Mouse (Mus musculus) lung, adult 2 months (tissue): ENCODE results near the gene Pam. TPM values are rescaled to one million over a fixed set of nuclear protein-coding genes. Genes with fewer than 3 reads are reported as not detected.

Experiments used
- DNase-seq: peaks from one replicate; pipeline ENCODE4 v3.0.0; 2022
- H3K4me1 ChIP-seq: fragments of 200-500 bp; 2 replicates; pipeline ENCODE4 v1.6.1; 2011; ENCODE audit warnings: low read length; ENCODE audit not compliant: control insufficient read depth, insufficient read depth
- H3K4me3 ChIP-seq: fragments of 200-500 bp; replicated peaks from 2 replicates; pipeline ENCODE3; 2011; ENCODE audit warnings: low read depth, mild to moderate bottlenecking, control low read depth, low read length; ENCODE audit errors: extremely low read depth
- CTCF ChIP-seq: fragments of 200-500 bp; IDR thresholded peaks from 2 replicates; pipeline ENCODE4 v1.5.1; 2011; ENCODE audit warnings: mild to moderate bottlenecking, low read length, control low read depth; ENCODE audit not compliant: insufficient read depth
- POLR2A ChIP-seq: fragments of 200-500 bp; IDR thresholded peaks from 2 replicates; pipeline ENCODE4 v1.6.1; 2011; ENCODE audit warnings: low read depth, mild to moderate bottlenecking, control low read depth, low read length, borderline replicate concordance; ENCODE audit errors: extremely low read depth
- WGBS: fragments of 180-500 bp; shearing (Covaris S2); methylation state at CpG from one replicate; pipeline ENCODE4 v1.1.7; 2018; 5-methylcytosine and 5-hydroxymethylcytosine counted together
- polyA plus RNA-seq: library from polyadenylated mRNA; depleted of rRNA; stranded (reverse); fragments of >200 nt; gene quantifications from 2 replicates; pipeline ENCODE4 v1.2.3, GENCODE M21; 2012

Pam gene
- polyA plus RNA-seq, 1 experiment, result 231 TPM

DNA sequence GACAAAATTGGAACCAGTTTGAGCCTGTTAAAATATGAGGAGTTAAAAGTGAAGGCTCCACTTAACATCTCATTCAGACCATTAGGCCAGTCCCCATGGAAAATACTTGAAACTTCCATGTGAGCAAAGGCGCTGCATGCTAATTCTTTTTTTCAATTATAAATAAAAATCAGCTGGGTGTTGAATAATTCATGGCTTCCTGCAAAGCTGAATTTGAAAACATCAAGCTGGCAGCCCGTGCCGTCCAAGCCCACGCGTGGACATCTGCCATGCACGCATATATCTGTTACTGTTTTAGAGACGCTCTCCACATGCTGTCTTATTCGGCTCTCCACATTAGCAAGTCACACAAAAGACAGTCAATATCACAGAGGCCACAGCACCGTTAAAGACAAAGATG, 232.3 kb downstream of the Pam start:
- WGBS, result 75% methylated on average over 9 of the region's 9 CpGs
- Histone ChIP-seq H3K4me3 (no peak overlapping the region), H3K4me1 (no peaks in the 10 kb centered on the region)
- no peak for DNase-seq
- TF ChIP-seq CTCF, result no peak
- no peak for TF ChIP-seq POLR2A

DNA sequence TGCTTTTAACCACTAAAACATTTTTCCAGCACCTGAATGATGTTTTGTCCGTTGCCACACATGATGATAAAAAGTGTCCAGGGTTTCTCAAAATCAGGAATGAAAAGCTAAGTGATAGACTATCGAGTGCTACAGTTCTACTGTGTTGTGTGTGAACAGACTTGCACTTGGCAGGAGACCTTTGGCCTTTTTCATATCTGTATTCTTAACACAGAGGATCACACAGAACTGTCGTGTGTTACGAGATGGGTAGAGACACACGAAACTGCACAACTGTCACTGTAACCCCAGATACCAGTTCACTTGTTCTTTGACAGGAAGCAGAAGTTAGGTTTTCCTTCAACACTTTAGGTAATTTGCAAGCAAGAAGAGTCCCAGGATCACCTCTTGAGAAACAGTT, 232.7 kb downstream of the Pam start:
- no peak for DNase-seq
- no peak overlapping the region for H3K4me3 ChIP-seq
- no peak for TF ChIP-seq POLR2A
- TF ChIP-seq CTCF, result no peak
- 79% methylated on average over 5 of the region's 5 CpGs for WGBS
- no peaks in the 10 kb centered on the region for H3K4me1 ChIP-seq

DNA sequence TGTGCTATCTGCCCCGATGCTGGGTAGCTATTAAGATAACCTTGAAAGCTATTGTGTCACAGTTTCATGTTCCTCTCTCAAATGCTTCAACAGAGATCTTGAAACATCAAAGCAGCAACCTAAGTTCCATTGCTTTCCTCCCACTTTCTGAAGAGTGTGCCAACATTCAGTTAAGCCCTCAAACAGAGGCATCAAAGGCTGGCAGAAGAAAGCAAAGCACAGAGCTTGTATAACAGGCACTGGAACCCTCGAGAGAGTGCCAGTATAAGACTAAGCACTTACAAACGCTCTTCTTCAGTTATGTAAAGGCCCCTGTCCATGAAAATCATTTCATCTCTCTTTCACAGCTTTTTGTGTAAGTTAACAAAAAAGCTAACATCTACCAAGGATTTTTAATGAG, 241.2 kb downstream of the Pam start:
- no peak for DNase-seq
- WGBS, result 71% methylated on average over 3 of the region's 3 CpGs
- TF ChIP-seq POLR2A, result no peak
- TF ChIP-seq CTCF, result no peak
- Histone ChIP-seq H3K4me3 (no peak overlapping the region), H3K4me1 (no peaks in the 10 kb centered on the region)

DNA sequence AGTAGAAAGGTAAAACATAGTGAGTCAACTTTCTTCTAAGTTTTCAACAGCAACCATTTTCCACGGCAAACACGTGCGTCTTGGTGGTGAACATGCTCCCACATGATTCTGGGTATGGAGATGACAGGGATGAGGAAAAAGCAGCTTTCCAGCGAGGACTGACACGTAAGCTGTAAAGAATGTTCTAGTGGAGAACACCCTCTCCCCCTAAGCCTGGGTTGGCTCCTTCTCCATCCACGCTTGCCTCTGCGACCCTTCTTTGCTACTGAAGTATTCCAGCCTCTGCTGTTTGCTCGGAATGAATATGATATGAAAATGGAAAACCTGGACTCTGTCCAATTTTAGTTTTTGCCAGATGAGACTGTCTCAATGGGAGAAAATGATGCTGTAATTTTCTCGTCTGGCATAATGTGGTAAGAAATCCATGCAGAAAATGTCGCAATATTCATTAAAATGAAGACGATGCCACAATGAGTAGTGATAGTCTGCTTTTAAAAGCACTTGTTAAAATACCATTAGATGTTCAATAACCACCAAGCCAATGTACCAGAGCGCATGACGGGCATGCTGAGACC, 243.8 kb downstream of the Pam start:
- TF ChIP-seq POLR2A (no peak), CTCF (no peak)
- WGBS, result 81% methylated on average over 13 of the region's 13 CpGs

DNA sequence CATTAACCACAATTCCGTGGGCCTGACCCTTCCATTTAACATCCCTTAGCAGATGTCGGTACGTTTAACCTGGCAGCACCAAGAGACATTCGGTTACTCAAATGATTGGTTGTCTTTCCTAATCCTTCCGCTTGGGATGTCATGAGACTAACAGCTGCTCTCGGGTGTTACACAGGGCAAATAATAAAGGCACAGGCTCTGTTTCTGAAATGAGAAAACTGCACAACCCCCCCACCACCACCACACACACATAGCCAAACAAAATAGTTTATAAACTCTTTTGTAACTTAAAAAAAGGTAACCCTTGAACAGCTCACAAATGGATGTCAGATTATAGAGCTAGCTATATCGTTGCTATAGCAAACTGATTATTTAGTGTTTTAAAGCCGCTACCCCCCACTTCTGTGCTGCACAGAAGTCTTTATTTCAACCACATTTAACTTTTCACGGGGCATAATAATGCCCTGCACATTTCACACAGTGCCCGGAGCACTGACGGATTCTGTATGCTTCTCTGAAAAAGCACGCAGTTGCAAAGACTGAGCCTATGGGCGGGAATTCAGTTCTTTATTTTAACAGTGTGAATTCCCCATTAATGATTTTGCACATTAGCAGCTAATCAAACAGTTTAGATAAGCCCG, 246.7 kb downstream of the Pam start:
- no peaks in the 10 kb centered on the region for H3K4me1 ChIP-seq
- H3K4me3 ChIP-seq, result no peak overlapping the region
- no peak for DNase-seq
- 74% methylated on average over 14 of the region's 14 CpGs for WGBS
- TF ChIP-seq POLR2A (no peak), CTCF (no peak)

More for the DNA sequence above, 243.8 kb downstream of the Pam start:
- DNase-seq, result no peak
- Histone ChIP-seq H3K4me3 (no peak overlapping the region), H3K4me1 (no peaks in the 10 kb centered on the region)

DNA sequence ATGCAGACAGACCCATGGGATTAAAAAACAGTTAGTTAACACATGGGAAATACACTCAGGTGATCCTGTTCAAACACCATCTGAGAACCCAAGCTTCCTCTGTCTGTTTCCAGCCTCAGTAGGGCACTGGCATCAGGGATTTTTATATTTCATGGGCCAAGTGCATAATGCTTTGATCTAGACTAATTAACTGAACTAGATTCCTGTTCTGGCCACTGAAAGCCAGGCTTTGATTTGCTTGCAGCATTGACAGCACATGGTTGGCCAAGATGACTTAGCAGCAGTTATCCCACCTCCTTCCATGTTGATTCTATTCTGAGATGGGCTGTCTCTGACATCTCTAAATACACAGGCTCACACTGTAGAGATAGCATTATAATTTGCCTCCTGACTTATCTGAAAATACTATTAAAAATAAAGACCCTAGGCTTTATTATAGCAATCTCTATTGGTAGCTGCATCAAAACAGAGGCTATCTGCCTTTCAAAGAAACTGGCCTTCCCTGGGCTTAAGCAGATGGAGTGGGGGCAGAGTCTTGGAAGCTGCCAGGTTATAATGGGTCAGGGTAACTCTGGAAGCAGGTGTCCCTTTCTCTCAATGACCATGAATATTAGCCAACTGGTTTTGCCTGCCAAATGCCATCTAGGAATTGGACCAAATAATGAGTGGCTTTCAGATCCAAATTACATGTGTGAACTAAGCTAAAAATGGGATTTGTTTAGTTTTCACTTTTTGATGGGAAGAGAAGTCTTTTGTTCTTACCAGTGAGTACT, 252.0 kb downstream of the Pam start:
- no peak for DNase-seq
- TF ChIP-seq CTCF (no peak), POLR2A (no peak)
- no peaks in the 10 kb centered on the region; the same call in 1 of the 2 replicates for H3K4me1 ChIP-seq
- H3K4me3 ChIP-seq, result no peak overlapping the region

DNA sequence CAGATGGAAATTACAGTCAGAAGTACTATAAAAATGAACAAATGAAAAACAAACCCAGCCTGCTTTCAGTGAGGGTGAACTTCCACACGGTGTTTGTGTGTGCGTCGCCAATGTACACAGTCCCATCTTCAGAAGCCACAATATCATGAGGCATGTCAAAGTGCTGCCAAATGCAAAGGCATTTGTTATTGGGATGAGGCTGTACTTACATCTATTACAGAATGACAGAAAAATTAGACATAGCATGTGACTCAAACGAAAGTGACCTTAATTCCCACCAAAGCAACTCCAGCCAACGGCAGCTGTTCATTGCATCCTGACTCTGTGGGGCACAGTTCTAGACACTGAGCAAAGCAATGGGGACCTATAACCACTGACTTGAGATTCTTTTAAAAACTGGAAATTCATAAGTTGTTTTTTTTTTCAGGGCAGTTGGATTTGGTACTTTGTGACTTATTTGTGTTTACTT, 261.1 kb downstream of the Pam start:
- Histone ChIP-seq H3K4me3 (no peak overlapping the region), H3K4me1 (peaks cover 3% of the 10 kb centered on the region)
- TF ChIP-seq CTCF, result no peak
- no peak for TF ChIP-seq POLR2A
- no peak for DNase-seq
- 42% methylated on average over 5 of the region's 5 CpGs for WGBS

DNA sequence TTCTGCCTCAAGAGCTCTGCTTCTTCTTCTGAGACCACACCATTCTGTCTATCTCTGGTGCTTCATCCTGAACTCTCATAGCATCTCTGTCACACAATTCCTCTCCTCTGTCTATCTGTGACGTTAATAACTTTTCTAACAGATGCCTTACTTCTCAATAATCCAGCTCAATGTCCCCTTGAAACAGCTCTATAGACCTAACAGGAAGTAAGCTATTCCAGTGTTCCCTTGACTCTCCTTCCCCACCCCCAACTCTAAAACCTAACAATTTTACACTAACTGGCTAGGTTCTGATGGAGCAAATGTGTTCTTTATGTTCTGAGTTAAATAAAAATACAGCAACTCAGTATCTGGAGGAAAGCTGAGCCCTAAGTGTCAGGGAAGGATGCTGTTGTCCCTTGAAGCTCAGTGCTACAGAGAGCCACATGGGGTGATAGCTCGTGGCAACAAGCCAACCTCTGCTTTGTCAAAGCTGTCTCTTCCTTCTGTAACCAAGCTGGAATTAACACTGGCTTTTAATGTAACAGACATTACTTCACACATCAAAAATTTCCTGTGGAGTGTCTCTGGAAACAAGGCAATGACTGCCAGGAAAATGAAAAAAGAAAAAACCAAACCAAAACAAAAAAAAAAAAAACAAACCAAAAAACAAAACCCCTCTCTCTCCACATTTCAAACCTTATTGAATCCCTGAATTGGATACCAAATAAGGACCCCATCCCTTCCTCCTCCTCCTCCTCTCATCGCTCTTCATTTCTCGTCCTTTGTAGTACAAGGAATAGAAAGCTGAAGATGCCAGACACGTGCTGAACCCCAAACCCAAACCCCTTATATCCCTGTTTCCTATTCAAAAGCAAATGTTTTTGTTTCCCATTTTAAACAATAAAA, 261.7 kb downstream of the Pam start:
- DNase-seq, result no peak
- H3K4me3 ChIP-seq, result no peak overlapping the region
- H3K4me1 ChIP-seq, result peaks cover 3% of the 10 kb centered on the region
- WGBS, result 44% methylated on average over 5 of the region's 5 CpGs
- TF ChIP-seq POLR2A (no peak), CTCF (no peak)

DNA sequence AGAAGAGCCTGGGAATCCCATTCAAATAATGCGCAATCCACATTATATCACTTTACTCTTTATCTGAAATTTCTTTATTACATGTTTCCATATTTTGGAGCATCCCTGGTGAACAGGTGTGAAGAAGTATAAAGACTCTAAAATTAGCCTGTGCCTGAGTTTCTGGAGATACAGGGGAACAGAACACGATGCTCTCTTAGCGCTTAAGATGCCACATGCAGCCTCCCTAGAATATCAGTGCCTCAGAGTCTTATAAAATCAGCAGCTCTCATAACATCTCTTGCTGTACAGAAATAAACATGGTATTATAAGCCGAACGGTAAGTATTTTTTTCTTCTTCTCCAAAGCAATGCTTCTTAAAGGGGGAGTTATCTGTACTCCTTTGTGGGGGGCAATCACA, 267.4 kb downstream of the Pam start:
- 79% methylated on average over 5 of the region's 5 CpGs for WGBS
- Histone ChIP-seq H3K4me3 (no peak overlapping the region), H3K4me1 (no peaks in the 10 kb centered on the region; the same call in 1 of the 2 replicates)
- DNase-seq, result no peak
- no peak for TF ChIP-seq CTCF
- no peak for TF ChIP-seq POLR2A

DNA sequence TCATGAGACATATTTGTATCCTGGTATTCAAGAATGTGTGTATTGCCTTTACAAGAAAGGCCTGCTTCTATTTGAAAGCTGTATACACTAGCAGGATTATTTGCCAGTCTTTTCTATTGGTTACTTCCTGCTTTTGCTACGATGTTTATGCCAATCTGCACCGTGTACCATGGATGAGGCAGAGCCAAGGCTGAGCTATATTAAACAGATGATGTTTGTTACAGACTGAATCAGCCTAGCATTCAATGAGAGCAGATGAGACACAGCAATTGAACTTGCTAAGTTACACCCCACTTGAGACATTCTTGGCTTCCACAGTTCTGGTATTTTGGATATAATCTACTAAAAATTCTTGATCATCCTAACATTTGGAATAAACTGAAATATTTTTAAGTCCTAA, 267.9 kb downstream of the Pam start:
- no peak for TF ChIP-seq POLR2A
- no peak for TF ChIP-seq CTCF
- no peak for DNase-seq
- no peaks in the 10 kb centered on the region; the same call in 1 of the 2 replicates for H3K4me1 ChIP-seq
- WGBS, result 35% methylated on average over 2 of the region's 2 CpGs
- H3K4me3 ChIP-seq, result no peak overlapping the region
